Mouse (Mus musculus) kidney, adult 2 months (tissue): Measurements from ENCODE around the gene Srek1ip1.

Experiments used
- CTCF ChIP-seq: fragments of 200-500 bp; conservative IDR thresholded peaks from 2 replicates; pipeline ENCODE4 v1.5.1; 2011; ENCODE audit warnings: low read depth, mild to moderate bottlenecking, control low read depth, low read length, moderate library complexity, mixed read lengths; ENCODE audit not compliant: insufficient read depth, insufficient read length
- POLR2A ChIP-seq: fragments of 200-500 bp; IDR thresholded peaks from one replicate; pipeline ENCODE4 v1.6.1; 2011; ENCODE audit warnings: low read depth, low read length, control low read depth

GRCm38 (mm10) chr13:104779104-104779670 is 13.1 kb upstream of the Srek1ip1 start:
- TF ChIP-seq CTCF (no peak), POLR2A (no peak)
